Mouse (Mus musculus): Measurements from ENCODE around the gene Tpra1. TPM values are rescaled to one million over a fixed set of nuclear protein-coding genes. Genes with fewer than 3 reads are reported as not detected.

Gene Tpra1
- polyA plus RNA-seq, 1 experiment from 2014 or later: 75.6 TPM

Other genes with a start within 250 kb of the Tpra1 start
- gene Mgll, start 177.8 kb upstream of the Tpra1 start, polyA plus RNA-seq (2015; fragmentation: Nextera tagmentation; extraction: Ambion mirVana): 30.9 and 32.0 TPM in 2 replicates
- 43.1 and 43.4 TPM in 2 replicates for gene Abtb1, start 60.3 kb upstream of the Tpra1 start, polyA plus RNA-seq (2015; fragmentation: Nextera tagmentation; extraction: Ambion mirVana)
- gene Podxl2, start 27.2 kb upstream of the Tpra1 start, polyA plus RNA-seq (2015; fragmentation: Nextera tagmentation; extraction: Ambion mirVana): 548 and 565 TPM in 2 replicates
- gene Mcm2, start 3.5 kb upstream of the Tpra1 start, polyA plus RNA-seq (2015; fragmentation: Nextera tagmentation; extraction: Ambion mirVana): 33.5 and 40.5 TPM in 2 replicates